Mouse (Mus musculus) heart, postnatal 0 days (tissue): ENCODE data around the gene Natd1.

Experiments
- CTCF ChIP-seq: IDR thresholded peaks from 2 replicates; pipeline ENCODE4 v1.5.1; 2016; ENCODE audit warnings: antibody characterized with exemption, control low read depth, low read depth
- EP300 ChIP-seq: IDR thresholded peaks from 2 replicates; pipeline ENCODE4 v1.6.1; 2016; ENCODE audit warnings: antibody characterized with exemption, low read depth

- TF ChIP-seq CTCF (no peak), EP300 (no peak)
These were observed 43.1 kb downstream of the Natd1 start for GRCm38 (mm10) chr11:60871409-60871808.
